Mouse (Mus musculus): Measurements from ENCODE around the gene Gm8159.
"Not testable (repeated sequence)": the region's sequence is repeated elsewhere in the genome, so short reads cannot be mapped to it uniquely, and the experiment has no call there.

Gene Gm8159

DNA sequence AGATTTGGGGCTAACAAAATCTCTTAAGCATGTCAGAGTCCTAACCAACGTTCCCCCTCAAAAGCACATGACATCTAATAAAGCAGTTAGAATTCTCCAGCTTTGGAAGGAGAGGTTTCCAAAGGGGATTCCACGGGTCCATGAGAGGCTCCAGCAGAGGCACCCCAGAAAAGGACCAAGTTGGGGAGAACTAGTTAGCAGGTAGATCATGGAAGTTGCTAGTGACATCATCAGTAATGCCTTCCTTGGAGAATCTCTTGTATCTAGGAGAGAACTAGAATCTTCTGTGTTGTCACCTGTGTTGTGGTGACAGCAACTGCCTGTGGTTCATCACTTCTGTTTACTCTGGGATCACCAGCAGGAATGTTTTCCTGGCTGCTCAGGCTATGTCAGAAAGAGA lies at the start of gene Gm8159:
Gene Gm8159 (plus strand): TSS at position 301 of the 400 bp plus-strand sequence.
- not testable (repeated sequence) for DNase-seq (ENCODE audit: low spot score)

DNA sequence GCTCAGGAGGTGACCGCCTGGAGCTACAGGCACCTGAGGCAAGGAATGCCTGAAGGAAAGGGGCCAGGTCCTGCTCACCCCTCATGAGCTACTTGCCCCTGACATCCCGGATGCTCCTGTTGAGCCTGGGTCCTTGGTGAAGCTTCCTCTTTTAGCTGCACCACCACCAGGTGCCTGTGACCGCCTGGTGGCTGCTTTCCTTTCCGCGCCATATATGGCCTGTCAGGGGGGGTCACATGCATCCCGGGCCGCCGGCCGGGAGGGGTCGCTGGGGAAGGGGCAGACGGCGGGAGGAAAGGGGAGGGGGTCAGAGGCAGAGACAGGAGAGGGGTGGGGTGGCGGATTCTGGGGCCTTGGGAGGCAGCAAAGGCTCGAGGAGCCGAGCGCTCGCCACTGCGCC lies 17.2 kb downstream of the Gm8159 start:
- peak; percentile 24 for DNase-seq (ENCODE audit: low spot score)

DNA sequence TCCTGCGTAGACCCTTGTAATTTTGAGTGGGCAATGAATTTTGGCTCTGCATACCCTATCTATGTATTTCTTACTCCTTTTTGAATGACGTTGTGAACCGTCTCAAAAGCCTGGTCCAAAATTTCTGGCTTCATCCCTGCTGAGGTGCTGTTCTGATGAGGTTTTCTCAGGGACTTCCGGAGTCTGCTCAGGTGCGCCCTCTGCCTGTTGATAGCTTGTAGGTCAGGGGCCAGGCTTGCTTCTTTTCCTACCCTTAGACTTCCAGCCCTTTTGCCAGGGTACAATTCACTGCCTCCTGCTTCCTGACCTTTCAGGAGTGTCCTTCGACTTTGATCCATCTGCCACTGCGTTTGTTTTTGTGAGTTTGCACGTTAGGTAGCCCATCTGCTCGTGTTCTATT lies 18.2 kb downstream of the Gm8159 start:
- peak; percentile 44 for DNase-seq (ENCODE audit: low spot score)

DNA sequence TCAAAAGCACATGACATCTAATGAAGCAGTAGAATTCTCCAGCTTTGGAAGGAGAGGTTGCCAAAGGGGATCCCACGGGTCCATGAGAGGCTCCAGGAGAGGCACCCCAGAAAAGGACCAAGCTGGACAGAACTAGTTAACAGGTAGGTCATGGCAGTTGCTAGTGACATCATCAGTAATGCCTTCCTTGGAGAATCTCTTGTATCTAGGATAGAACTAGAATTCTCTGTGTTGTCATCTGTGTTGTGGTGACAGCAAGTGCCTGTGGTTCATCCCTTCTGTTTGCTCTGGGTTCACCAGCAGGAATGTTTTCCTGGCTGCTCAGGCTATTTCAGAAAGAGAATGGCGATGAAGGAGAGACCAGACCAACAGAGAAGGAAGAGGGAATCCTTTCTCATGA lies 31.7 kb downstream of the Gm8159 start, which contains the start of gene Gm3239:
Gene Gm3239 (plus strand): TSS at position 301 of the 400 bp plus-strand sequence.
- not testable (repeated sequence) for DNase-seq (ENCODE audit: low spot score)

Data from layer of hippocampus, adult 11-12 months (tissue).